Mouse (Mus musculus): ENCODE measurements around the gene Macrod1.
"Not testable (repeated sequence)": the region's sequence is repeated elsewhere in the genome, so short reads cannot be mapped to it uniquely, and the experiment has no call there.

DNA sequence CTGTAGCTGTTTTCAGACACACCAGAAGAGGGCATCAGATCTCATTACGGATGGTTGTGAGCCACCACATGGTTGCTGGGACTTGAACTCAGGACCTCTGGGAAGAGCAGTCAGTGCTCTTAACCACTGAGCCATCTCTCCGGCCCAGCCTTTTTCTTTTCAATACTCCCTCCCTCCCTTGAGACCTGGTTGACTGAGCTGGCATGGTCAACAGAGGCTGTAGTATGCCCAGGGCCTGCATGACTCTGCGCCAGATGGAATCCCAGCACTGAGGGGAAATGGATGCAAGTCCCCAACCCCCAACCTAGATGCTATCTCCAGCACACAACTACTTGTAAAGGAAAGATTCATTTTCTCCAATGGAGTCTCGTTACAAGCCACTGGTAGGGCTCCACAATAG, 3.2 kb upstream of the Macrod1 start:
- TF ChIP-seq CTCF (IDR thresholded peaks at IDR 0.05; ENCODE audit: insufficient read depth, low read length); POLR2A (IDR thresholded peaks at IDR 0.05; ENCODE audit: borderline replicate concordance, extremely low read depth, low read depth, low read length): not testable (repeated sequence)

Measured in lung, adult 2 months (tissue).